Mouse (Mus musculus): Measurements from ENCODE around the gene Taok1. TPM values are rescaled to one million over a fixed set of nuclear protein-coding genes. Genes with fewer than 3 reads are reported as not detected.
A peak's percentile ranks its signal among the peaks of the same experiment; 100 is the strongest.

Taok1 gene
- total and polyA plus RNA-seq, 2 experiments from 2014 or later = 30.8 to 87.4 TPM

DNA sequence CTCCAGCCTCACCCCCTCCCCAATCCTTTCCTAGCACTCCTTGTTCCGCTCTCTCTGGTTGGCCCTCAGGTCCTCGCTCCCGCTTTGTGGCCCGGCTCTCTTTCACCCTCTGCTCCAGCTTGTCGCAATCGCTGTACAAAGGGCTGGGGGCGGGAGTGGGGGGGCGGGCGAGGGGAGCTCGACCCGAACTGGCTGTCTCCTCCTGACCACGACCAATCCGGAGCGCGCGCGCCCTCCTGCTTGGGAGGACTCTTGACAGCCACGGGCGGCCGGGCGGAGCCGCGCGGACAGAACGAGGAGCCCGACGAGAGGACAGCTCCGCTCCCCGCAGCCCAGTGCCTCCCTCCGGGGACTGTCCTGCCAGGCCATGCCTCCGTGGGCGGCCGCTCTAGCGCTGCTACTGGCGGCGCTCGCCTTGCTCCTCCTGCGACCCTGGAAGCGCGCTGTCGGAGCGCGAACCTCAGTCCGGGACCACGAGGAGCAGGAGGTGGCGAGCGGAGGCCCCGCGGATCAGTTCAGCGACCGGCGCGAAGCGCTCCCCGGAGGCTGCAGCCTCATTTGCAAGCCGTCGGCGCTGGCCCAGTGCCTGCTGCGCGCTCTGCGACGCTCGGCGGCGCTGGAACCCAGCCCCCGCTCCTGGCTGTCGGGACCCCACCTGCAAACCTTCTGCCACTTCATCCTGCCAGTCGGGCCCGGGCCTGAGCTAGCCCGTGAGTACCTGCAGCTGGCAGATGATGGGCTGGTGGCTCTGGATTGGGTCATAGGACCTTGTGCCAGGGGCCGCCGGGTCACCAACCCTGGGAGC is 92.6 kb downstream of the Taok1 start, which contains the start of gene Abhd15:
TSS of gene Abhd15 (plus strand) at position 290 of the 805 bp plus-strand sequence.
- Histone ChIP-seq H3K27me3 (ENCODE audit: insufficient read depth, low read length) (no peaks in the 10 kb centered on the region), H3K4me1 (ENCODE audit: insufficient read depth) (peaks cover 14% of the 10 kb centered on the region), H3K27ac (ENCODE audit: low read depth, low read length) (no peak within 1 kb of the TSS), H3K9me3 (ENCODE audit: low read length) (no peaks in the 10 kb centered on the region), H3K9ac (peak within 1 kb of the TSS; percentile 33), H3K36me3 (ENCODE audit: insufficient read depth) (no peaks in the 10 kb centered on the region), H3K4me2 (ENCODE audit: low read depth) (peak within 1 kb of the TSS; percentile 96), H3K4me3 (ENCODE audit: low read depth, low read length) (peak within 1 kb of the TSS; percentile 46)
- TF ChIP-seq CTCF (IDR thresholded peaks at IDR 0.05; ENCODE audit: low read depth) = peak; percentile 17
- ATAC-seq = peak; percentile 61
- WGBS = 1% methylated on average over 70 of the region's 72 CpGs
- DNase-seq = peak; percentile 57

DNA sequence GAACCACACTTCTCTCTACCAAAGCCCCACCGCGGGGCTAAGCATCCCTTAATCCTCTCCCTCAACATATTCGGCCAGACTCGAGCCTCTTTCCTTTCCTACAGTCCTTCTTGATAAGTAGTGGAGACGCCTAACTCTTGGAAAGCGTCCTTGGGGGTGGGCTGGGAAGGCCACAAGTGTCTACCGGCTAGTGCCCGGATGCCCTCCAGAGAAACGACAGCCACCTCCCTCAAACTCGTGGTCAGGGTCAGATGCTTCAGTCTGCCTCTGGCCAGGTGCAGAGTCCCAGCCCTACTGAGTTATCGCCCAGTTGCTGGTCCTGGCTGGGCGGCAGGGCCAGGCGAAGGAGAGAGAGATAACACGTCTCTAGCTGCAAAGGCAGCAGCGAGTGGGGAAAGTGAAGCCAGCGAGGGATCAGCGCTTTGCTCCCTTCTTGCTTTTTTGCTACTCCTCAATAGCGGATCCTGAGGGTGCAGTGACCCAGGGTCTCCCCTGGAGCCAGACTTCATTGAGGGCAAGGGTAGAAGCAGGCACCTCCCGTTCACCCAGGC is 93.3 kb downstream of the Taok1 start:
- Histone ChIP-seq H3K4me2 (ENCODE audit: low read depth) (peak overlapping the region; percentile 84), H3K9ac (no peak overlapping the region), H3K4me3 (ENCODE audit: low read depth, low read length) (peak overlapping the region; percentile 46), H3K4me1 (ENCODE audit: insufficient read depth) (peaks cover 14% of the 10 kb centered on the region), H3K36me3 (ENCODE audit: insufficient read depth) (no peaks in the 10 kb centered on the region), H3K27me3 (ENCODE audit: insufficient read depth, low read length) (no peaks in the 10 kb centered on the region), H3K27ac (ENCODE audit: low read depth, low read length) (no peak overlapping the region), H3K9me3 (ENCODE audit: low read length) (no peaks in the 10 kb centered on the region)
- DNase-seq = no peak
- 20% methylated on average over 19 of the region's 19 CpGs for WGBS
- TF ChIP-seq CTCF (IDR thresholded peaks at IDR 0.05; ENCODE audit: low read depth) = no peak
- ATAC-seq = no peak

DNA sequence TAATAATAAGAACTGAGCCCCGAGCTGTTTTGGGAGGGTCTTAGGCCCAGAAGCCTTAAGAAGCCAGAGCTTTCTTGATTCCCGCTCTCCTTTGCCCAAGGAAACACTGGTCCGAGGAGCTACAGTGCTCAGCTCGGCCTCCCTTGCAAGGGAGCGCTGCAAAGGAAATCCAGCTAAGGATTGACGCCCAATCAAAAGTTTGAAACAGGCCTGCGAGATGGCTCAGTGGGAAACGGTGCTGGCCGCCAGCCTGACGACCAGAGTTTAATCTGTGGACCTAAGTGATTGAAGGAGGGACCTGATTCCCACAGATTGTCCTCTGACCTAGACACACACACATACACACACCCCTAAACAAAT is 93.8 kb downstream of the Taok1 start:
- H3K36me3 ChIP-seq (ENCODE audit: insufficient read depth) = no peaks in the 10 kb centered on the region
- peaks cover 14% of the 10 kb centered on the region for H3K4me1 ChIP-seq (ENCODE audit: insufficient read depth)
- 15% methylated on average over 10 of the region's 10 CpGs for WGBS
- H3K4me2 ChIP-seq (ENCODE audit: low read depth) = peak overlapping the region; percentile 96
- no peak for DNase-seq
- TF ChIP-seq CTCF (IDR thresholded peaks at IDR 0.05; ENCODE audit: low read depth) = no peak
- H3K27ac ChIP-seq (ENCODE audit: low read depth, low read length) = no peak overlapping the region
- H3K4me3 ChIP-seq (ENCODE audit: low read depth, low read length) = peak overlapping the region; percentile 58
- ATAC-seq = no peak
- H3K9me3 ChIP-seq (ENCODE audit: low read length) = no peaks in the 10 kb centered on the region
- H3K9ac ChIP-seq = no peak overlapping the region
- H3K27me3 ChIP-seq (ENCODE audit: insufficient read depth, low read length) = no peaks in the 10 kb centered on the region

- WGBS = 2% methylated on average over 79 of the region's 84 CpGs
- Histone ChIP-seq H3K9me3 (ENCODE audit: low read length) (no peaks in the 10 kb centered on the region), H3K27me3 (ENCODE audit: insufficient read depth, low read length) (no peaks in the 10 kb centered on the region), H3K27ac (ENCODE audit: low read depth, low read length) (no peak overlapping the region), H3K4me1 (ENCODE audit: insufficient read depth) (peaks cover 18% of the 10 kb centered on the region), H3K9ac (peak overlapping the region; percentile 54), H3K4me2 (ENCODE audit: low read depth) (peak overlapping the region; percentile 96), H3K4me3 (ENCODE audit: low read depth, low read length) (peak overlapping the region; percentile 58), H3K36me3 (ENCODE audit: insufficient read depth) (no peaks in the 10 kb centered on the region)
- DNase-seq (peak; percentile 84), ATAC-seq (peak; percentile 64)
- no peak for TF ChIP-seq CTCF (IDR thresholded peaks at IDR 0.05; ENCODE audit: low read depth)
Measured at GRCm38 (mm10) chr11:77512891-77513810, 94.5 kb downstream of the Taok1 start.

- H3K27me3 ChIP-seq (ENCODE audit: insufficient read depth, low read length) = no peaks in the 10 kb centered on the region
- no peak overlapping the region for H3K27ac ChIP-seq (ENCODE audit: low read depth, low read length)
- H3K9ac ChIP-seq = no peak overlapping the region
- 81% methylated on average over 5 of the region's 5 CpGs for WGBS
- peaks cover 18% of the 10 kb centered on the region for H3K4me1 ChIP-seq (ENCODE audit: insufficient read depth)
- DNase-seq = no peak
- H3K4me3 ChIP-seq (ENCODE audit: low read depth, low read length) = no peak overlapping the region
- H3K36me3 ChIP-seq (ENCODE audit: insufficient read depth) = peaks cover 8% of the 10 kb centered on the region
- no peak overlapping the region for H3K4me2 ChIP-seq (ENCODE audit: low read depth)
- H3K9me3 ChIP-seq (ENCODE audit: low read length) = no peaks in the 10 kb centered on the region
- ATAC-seq = no peak
- TF ChIP-seq CTCF (IDR thresholded peaks at IDR 0.05; ENCODE audit: low read depth) = no peak
Measured at GRCm38 (mm10) chr11:77511336-77511735, 96.3 kb downstream of the Taok1 start.

- DNase-seq (peak; percentile 90), ATAC-seq (peak; percentile 89)
- TF ChIP-seq CTCF (IDR thresholded peaks at IDR 0.05; ENCODE audit: low read depth) = peak; percentile 92
- Histone ChIP-seq H3K36me3 (ENCODE audit: insufficient read depth) (peaks cover 37% of the 10 kb centered on the region), H3K4me2 (ENCODE audit: low read depth) (peak overlapping the region; percentile 74), H3K4me1 (ENCODE audit: insufficient read depth) (0 out of 2 replicates have a peak, but pooled peaks cover 9% of the 10 kb centered on the region), H3K9me3 (ENCODE audit: low read length) (no peaks in the 10 kb centered on the region), H3K4me3 (ENCODE audit: low read depth, low read length) (peak overlapping the region; percentile 38), H3K27ac (ENCODE audit: low read depth, low read length) (no peak overlapping the region), H3K9ac (peak overlapping the region; percentile 51), H3K27me3 (ENCODE audit: insufficient read depth, low read length) (no peaks in the 10 kb centered on the region)
- WGBS = 19% methylated on average over 49 of the region's 49 CpGs
Measured at GRCm38 (mm10) chr11:77508068-77509021, 99.3 kb downstream of the Taok1 start.

Measured in forebrain, postnatal 0 days (tissue).